Mouse (Mus musculus): ENCODE measurements around the gene Ak5.
"Not testable (repeated sequence)": the region's sequence is repeated elsewhere in the genome, so short reads cannot be mapped to it uniquely, and the experiment has no call there.

Ak5 gene

GRCm38 (mm10) chr3:152474582-152475277, 193.4 kb downstream of the Ak5 start:
- peak; percentile 16 for DNase-seq

DNA sequence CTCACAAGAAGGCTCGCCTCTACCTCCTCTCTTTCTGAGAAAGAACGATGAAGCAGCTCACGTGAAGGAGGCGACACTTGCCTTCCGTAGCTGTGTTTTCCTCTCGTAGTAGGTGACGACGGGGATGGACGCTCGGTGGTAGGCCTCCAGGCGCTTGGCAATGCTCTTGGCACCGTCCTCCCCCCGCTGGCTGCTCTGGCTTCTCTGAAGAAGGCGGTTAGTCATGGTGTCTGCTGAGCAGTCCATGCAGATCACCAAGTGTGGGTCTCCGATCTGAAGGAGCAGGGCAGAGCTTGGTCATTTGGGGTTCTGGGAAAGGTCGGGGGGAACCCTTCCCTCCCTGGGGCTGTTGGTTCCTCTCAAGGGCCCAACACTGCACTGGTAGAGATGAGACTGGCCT, 195.5 kb downstream of the Ak5 start:
- no peak for DNase-seq

- no peak for DNase-seq
These were observed 197.8 kb downstream of the Ak5 start for GRCm38 (mm10) chr3:152470347-152470746.

DNA sequence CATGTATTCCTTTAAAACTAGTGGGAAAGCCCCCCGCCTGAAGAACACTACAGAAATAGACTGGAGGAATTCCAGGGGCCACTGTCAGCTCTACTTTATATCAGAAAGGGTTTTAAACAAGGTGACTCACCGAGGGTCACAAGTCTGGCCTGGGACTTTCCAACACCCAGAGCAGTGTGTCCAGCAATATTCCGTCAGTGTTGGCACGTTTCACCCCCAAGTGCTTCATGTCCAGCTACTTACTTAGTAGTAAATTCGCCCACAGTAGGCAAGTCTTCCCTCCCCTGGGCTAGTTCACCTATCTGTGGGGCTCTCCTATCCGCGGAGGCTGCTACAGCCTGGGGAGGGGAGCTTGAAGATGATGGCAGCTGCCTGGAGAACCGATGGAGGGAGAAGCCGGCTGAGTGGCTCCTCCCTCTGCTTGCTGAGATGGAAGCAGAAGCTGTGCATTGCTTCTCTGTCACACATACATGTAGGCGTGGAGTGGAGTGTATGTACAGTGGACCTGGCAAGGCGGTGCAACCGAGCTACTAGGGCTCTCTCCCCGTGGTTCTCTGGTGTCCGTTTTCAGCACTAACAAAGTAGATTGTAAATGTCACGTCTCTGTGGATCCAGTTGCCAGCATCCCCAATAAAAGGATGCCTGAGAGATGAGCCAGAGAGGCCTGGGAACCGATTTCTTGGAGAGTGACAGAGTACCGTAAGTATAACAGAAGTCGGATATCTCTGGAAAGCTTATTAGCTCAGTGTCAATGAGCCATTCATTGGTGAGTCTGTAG, 198.5 kb downstream of the Ak5 start:
- DNase-seq, result no peak

- DNase-seq, result no peak
These were observed 199.6 kb downstream of the Ak5 start for GRCm38 (mm10) chr3:152468569-152469041.

GRCm38 (mm10) chr3:152468032-152468431, 200.1 kb downstream of the Ak5 start:
- DNase-seq, result no peak

GRCm38 (mm10) chr3:152467312-152467711, 200.8 kb downstream of the Ak5 start:
- DNase-seq, result no peak

DNA sequence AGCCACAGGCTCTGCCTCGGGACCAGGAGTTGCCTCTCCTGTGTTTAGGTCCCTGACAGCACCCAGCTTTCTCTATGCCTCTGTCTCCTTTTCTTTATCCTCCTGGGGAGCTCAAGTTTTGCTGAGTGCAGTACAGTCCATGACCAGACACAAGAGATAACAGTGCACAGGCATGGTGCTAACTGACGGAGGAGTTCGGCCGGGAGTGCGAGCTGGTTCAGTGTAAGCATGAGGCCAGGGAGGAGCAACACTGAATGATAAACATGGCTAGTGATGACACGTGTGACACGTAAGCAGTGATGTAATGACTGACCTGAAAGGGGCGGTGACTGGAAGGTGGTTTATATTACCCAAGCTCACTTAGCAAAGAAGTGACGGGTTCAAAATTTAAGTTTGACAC, 201.3 kb downstream of the Ak5 start:
- no peak for DNase-seq

GRCm38 (mm10) chr3:152465338-152465737, 202.8 kb downstream of the Ak5 start:
- no peak for DNase-seq

- no peak for DNase-seq
These were observed 203.7 kb downstream of the Ak5 start for GRCm38 (mm10) chr3:152464462-152464861.

GRCm38 (mm10) chr3:152462900-152463299, 205.3 kb downstream of the Ak5 start:
- no peak for DNase-seq

GRCm38 (mm10) chr3:152462038-152462547, 206.1 kb downstream of the Ak5 start:
- DNase-seq, result no peak

GRCm38 (mm10) chr3:152460802-152461201, 207.4 kb downstream of the Ak5 start:
- no peak for DNase-seq

GRCm38 (mm10) chr3:152458875-152459274, 209.3 kb downstream of the Ak5 start:
- not testable (repeated sequence) for DNase-seq

GRCm38 (mm10) chr3:152457308-152458035, 210.7 kb downstream of the Ak5 start:
- DNase-seq, result no peak

GRCm38 (mm10) chr3:152453163-152453562, 215.0 kb downstream of the Ak5 start:
- DNase-seq, result no peak

DNA sequence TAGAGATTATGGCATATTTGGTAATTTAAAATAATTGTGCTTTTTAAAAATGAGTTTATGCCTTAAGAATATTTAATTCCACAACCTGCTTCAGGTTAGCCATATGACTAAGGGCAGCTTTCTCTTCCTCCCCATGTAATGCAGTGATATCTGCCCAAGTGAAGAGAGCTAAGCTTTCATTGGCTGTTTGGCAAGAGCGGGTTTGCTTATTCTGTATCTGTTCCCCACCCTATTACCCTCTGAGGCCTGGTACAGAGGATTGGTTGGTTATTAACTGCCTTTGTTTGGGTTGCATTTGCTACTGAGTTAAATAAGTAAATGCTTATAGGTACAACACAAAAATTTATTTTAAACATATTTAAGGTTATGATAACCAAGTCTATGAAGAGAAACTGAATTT, 221.2 kb downstream of the Ak5 start:
- DNase-seq, result no peak

GRCm38 (mm10) chr3:152444114-152444513, 224.0 kb downstream of the Ak5 start:
- no peak for DNase-seq

DNA sequence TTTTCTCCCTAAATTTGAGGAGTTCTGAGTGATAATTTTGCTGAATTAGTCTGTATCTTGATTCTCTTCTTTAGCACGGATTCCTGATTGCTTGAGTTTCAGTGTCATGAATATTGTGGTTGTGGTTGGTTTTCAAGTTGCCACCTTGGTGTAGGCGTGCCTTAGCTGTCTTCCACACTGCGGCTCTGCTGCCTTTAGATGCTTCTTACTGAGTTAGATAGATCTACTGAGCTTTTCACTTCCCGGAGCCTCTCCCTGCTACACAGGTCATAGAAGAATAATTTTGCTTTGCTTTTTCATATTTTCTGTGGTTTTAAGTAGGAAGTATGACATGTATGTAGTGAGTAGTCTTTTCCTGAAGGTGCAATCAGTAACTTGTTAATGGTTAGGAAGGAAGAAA, 225.4 kb downstream of the Ak5 start:
- no peak for DNase-seq

GRCm38 (mm10) chr3:152438068-152438467, 230.1 kb downstream of the Ak5 start:
- no peak for DNase-seq

- no peak for DNase-seq
These were observed 232.6 kb downstream of the Ak5 start for GRCm38 (mm10) chr3:152435590-152435989.

- no peak for DNase-seq
These were observed 235.5 kb downstream of the Ak5 start for GRCm38 (mm10) chr3:152432677-152433076.

DNA sequence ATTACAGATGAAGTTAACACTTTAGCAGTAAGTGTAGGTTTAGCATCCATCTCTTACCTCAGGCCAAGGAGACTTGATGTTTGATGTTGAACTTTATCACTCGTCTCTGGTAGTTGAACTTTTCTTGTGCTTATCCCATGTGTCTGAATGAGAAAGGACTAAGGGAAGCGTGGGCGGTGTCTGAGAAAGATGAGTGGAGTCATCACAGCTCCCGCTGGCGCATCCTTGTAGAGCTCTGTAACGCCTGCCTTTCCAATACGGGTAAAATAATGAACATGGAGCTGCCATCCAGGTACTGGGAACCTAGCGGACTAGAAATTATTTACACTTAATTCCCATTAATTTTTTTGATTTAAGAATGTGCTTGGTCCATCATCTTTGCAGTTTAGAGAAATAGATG, 239.2 kb downstream of the Ak5 start:
- no peak for DNase-seq

Data from cerebellum, adult 9-11 months (tissue).